Mouse (Mus musculus): Measurements from ENCODE around the gene Yjefn3.

DNA sequence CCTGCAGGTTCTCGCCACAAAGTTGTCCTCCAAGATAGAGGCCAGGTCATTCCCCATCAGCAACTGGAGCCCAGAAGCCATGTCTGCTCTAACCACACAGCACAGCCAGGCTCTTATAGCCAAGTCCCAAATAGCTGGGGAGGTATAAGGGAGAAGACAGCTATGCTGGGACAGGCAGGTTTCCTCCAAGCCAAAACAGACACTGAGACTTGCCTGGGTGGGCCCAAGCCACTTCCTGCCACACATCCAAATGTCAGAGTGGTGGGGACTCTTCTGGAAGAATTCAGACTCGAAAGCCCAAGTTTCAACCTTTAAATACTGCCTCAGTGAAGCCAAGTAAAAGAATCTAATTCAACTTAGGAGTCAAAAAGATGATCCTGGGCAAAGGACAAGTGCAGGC lies 37.9 kb upstream of the Yjefn3 start:
- TF ChIP-seq CTCF (IDR thresholded peaks at IDR 0.05; ENCODE audit: low read depth, low read length) (no peak), POLR2A (IDR thresholded peaks at IDR 0.05; ENCODE audit: borderline replicate concordance, low read depth, low read length) (no peak)
